Mouse (Mus musculus) MEL (cell line): Measurements from ENCODE around the gene Ngrn.

ENCODE experiments used
- CHD2 ChIP-seq: IDR thresholded peaks from 2 replicates; pipeline ENCODE4 v1.6.1; 2011; ENCODE audit warnings: low read length, improper control_type of control experiment
- CTCF ChIP-seq, 3 experiments: IDR thresholded peaks in 2 of 3; conservative IDR thresholded peaks in 1 of 3; 2 replicates each; pipeline ENCODE4 v1.5.1; 2011 to 2012; ENCODE audit warnings: low read length in 3 of 3, low read depth in 2 of 3, mild to moderate bottlenecking in 2 of 3, improper control_type of control experiment in 1 of 3, inconsistent platforms in 1 of 3, mixed read lengths in 1 of 3, moderate library complexity in 1 of 3; ENCODE audit not compliant: control insufficient read depth in 1 of 3, insufficient read depth in 1 of 3, poor library complexity in 1 of 3, severe bottlenecking in 1 of 3
- ETS1 ChIP-seq: IDR thresholded peaks from 2 replicates; pipeline ENCODE4 v1.6.1; 2012; ENCODE audit warnings: low read depth, mild to moderate bottlenecking, inconsistent platforms, low read length, improper control_type of control experiment, moderate library complexity
- GABPA ChIP-seq: IDR thresholded peaks from 2 replicates; pipeline ENCODE4 v1.6.1; 2012; ENCODE audit warnings: low read depth, mild to moderate bottlenecking, inconsistent platforms, low read length, improper control_type of control experiment, moderate library complexity
- KAT2A ChIP-seq: conservative IDR thresholded peaks from 2 replicates; pipeline ENCODE4 v1.6.1; 2012; ENCODE audit warnings: low read depth, low read length, improper control_type of control experiment, inconsistent platforms
- POLR2A ChIP-seq, 2 experiments: IDR thresholded peaks; 2 replicates each; pipeline ENCODE4 v1.6.1; 2011 to 2012; ENCODE audit warnings: low read length in 2 of 2, mild to moderate bottlenecking in 2 of 2, control low read depth in 1 of 2, improper control_type of control experiment in 1 of 2, low read depth in 1 of 2, moderate library complexity in 1 of 2; ENCODE audit not compliant: control insufficient read depth in 1 of 2, insufficient read depth in 1 of 2, poor library complexity in 1 of 2
- TAL1 ChIP-seq: IDR thresholded peaks from 2 replicates; pipeline ENCODE4 v1.6.1; 2012; ENCODE audit warnings: mild to moderate bottlenecking, inconsistent platforms, low read length, moderate library complexity, mixed read lengths
- ZNF384 ChIP-seq: IDR thresholded peaks from 2 replicates; pipeline ENCODE4 v1.6.1; 2012; ENCODE audit warnings: low read depth, mild to moderate bottlenecking, inconsistent platforms, low read length, improper control_type of control experiment

- 0 out of 2 replicates have a peak, but pooled peaks have one; percentile 15 for TF ChIP-seq ZNF384
- peak; percentile 89 to 97 for TF ChIP-seq POLR2A (IDR thresholded peaks at IDR 0.05; ENCODE audit: control insufficient read depth in 1 of 2, insufficient read depth in 1 of 2, low read depth in 1 of 2, low read length in 2 of 2, poor library complexity in 1 of 2)
- TF ChIP-seq TAL1, result no peak
- no peak for TF ChIP-seq CTCF (IDR thresholded peaks at IDR 0.05 in 2 of 3, conservative IDR thresholded peaks at IDR 0.05 in 1 of 3; ENCODE audit: control insufficient read depth in 1 of 3, insufficient read depth in 1 of 3, low read depth in 2 of 3, low read length in 3 of 3, poor library complexity in 1 of 3, severe bottlenecking in 1 of 3)
- no peak for TF ChIP-seq GABPA
- 0 out of 2 replicates have a peak, but pooled peaks have one; percentile 35 for TF ChIP-seq CHD2
- TF ChIP-seq ETS1, result peak; percentile 54
- peak; percentile 51; the same call in 1 of the 2 replicates for TF ChIP-seq KAT2A
Observed at GRCm38 (mm10) chr7:80294062-80294763, 33.2 kb downstream of the Ngrn start, which contains the start of gene Prc1.
